Mouse (Mus musculus) intestine, embryonic 14.5 days (tissue): ENCODE measurements around the gene Pbld2. TPM values are rescaled to one million over a fixed set of nuclear protein-coding genes. Genes with fewer than 3 reads are reported as not detected.

ENCODE experiments used
- ATAC-seq: fragments of 200-750 bp; cut with Nextera tagmentation; replicated peaks from 2 replicates; pipeline ENCODE4 v1.8.0; 2017; ENCODE audit warnings: low read depth, moderate number of reproducible peaks, moderate TSS enrichment, moderate library complexity; ENCODE audit not compliant: low FRiP score, low TSS enrichment
- DNase-seq: peaks from one replicate; pipeline ENCODE4 v3.0.0-alpha.2; 2018; ENCODE audit warnings: low spot score
- H3K27ac ChIP-seq: fragments of 300-500 bp; sonication (generic); 2 replicates; pipeline ENCODE4 v1.5.1; 2014; ENCODE audit warnings: low read depth, mild to moderate bottlenecking, control low read depth
- H3K27me3 ChIP-seq: fragments of 300-500 bp; sonication (generic); replicated peaks from 2 replicates; pipeline ENCODE4 v1.6.1; 2014; ENCODE audit warnings: low read length, control low read depth; ENCODE audit not compliant: control insufficient read depth, insufficient read depth
- H3K36me3 ChIP-seq: fragments of 300-500 bp; sonication (generic); 2 replicates; pipeline ENCODE4 v1.6.1; 2014; ENCODE audit warnings: low read length, control low read depth; ENCODE audit not compliant: control insufficient read depth, insufficient read depth
- H3K4me1 ChIP-seq: fragments of 300-500 bp; sonication (generic); replicated peaks from 2 replicates; pipeline ENCODE4 v1.6.1; 2014; ENCODE audit warnings: low read length, control low read depth, mixed read lengths; ENCODE audit not compliant: control insufficient read depth, insufficient read depth
- H3K4me2 ChIP-seq: fragments of 300-500 bp; sonication (generic); 2 replicates; pipeline ENCODE4 v1.6.1; 2014; ENCODE audit warnings: low read length
- H3K4me3 ChIP-seq: fragments of 300-500 bp; sonication (generic); 2 replicates; pipeline ENCODE4 v1.5.1; 2014; ENCODE audit warnings: low read depth, low read length, control low read depth, mixed read lengths
- H3K9ac ChIP-seq: fragments of 300-500 bp; sonication (generic); 2 replicates; pipeline ENCODE4 v1.6.1; 2014; ENCODE audit warnings: mild to moderate bottlenecking, low read length
- H3K9me3 ChIP-seq: fragments of 300-500 bp; sonication (generic); 2 replicates; pipeline ENCODE4 v1.6.1; 2016; ENCODE audit warnings: low read length, control low read depth; ENCODE audit not compliant: control insufficient read depth
- WGBS: fragments of 180-500 bp; shearing (Covaris S2); extraction: QIAGEN DNeasy Blood & Tissue Kit; methylation state at CpG from one replicate; pipeline ENCODE4 v1.1.7; 2014; 5-methylcytosine and 5-hydroxymethylcytosine counted together
- polyA plus RNA-seq: library from polyadenylated mRNA; unstranded; fragments of >200 nt; fragmentation: Nextera tagmentation; extraction: Ambion mirVana; gene quantifications from 2 replicates; pipeline ENCODE4 v1.2.1, GENCODE M21; 2014

Gene Pbld2
- polyA plus RNA-seq, 1 experiment from 2014 or later, result 2.5 TPM

DNA sequence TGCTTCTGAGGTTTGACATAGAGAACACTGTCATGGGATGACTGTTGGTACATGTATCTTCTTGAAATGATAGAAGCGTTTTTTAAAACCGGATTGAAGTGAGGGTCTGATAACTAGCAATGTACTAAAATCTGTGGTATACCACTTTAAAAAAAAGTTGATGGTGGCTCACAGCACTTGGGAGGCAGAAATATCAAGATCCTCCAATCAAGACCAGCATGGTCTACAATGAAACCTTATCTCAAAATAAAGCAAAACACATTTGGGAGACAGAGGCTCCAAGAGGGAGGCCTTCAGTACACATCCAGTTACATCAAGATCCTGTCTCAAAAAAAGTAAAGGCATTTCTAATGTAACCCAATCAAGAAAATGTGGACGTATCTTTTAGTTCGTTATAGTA, 2.4 kb upstream of the Pbld2 start:
- 50% methylated on average over 4 of the region's 4 CpGs for WGBS
- Histone ChIP-seq H3K9ac (peak overlapping the region; percentile 99), H3K27me3 (no peaks in the 10 kb centered on the region), H3K4me3 (peak overlapping the region; percentile 92), H3K27ac (no peak overlapping the region), H3K4me2 (peak overlapping the region; percentile 66), H3K9me3 (no peaks in the 10 kb centered on the region), H3K36me3 (peaks cover 14% of the 10 kb centered on the region), H3K4me1 (peaks cover 22% of the 10 kb centered on the region)
- ATAC-seq (no peak), DNase-seq (no peak)

DNA sequence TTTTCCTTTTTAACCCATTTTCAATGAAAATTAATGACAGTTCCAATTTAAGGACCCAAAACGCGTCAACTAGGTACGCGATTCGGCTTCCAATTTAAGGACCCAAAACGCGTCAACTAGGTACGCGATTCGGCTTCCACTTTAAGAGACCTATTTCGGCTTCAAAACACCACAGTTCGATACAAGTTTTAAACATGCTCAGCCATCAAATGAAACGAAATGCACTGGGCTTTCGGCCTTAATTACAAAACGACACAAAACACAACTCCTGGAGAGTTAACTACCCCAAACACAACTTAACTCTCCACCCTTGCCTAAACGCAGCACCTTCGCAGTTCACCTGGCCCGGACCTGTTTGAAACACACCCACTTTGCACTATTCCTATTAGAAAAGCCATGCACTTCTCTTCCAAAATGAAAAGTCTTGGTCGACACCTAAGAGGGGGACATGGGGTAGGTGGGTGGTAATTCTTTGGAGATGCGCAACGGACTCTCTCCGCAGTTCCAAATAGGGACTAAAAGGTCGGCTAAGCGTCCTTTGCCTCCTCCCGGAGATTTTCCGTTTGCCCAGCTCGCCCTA, 1.5 kb upstream of the Pbld2 start:
- H3K4me2 ChIP-seq, result peak overlapping the region; percentile 66
- no peaks in the 10 kb centered on the region for H3K9me3 ChIP-seq
- peaks cover 22% of the 10 kb centered on the region for H3K4me1 ChIP-seq
- DNase-seq (no peak), ATAC-seq (no peak)
- no peaks in the 10 kb centered on the region for H3K27me3 ChIP-seq
- peak overlapping the region; percentile 99 for H3K9ac ChIP-seq
- peaks cover 4% of the 10 kb centered on the region for H3K36me3 ChIP-seq
- peak overlapping the region; percentile 92 for H3K4me3 ChIP-seq
- H3K27ac ChIP-seq, result peak overlapping the region; percentile 100
- under 1% methylated on average over 27 of the region's 27 CpGs for WGBS

DNA sequence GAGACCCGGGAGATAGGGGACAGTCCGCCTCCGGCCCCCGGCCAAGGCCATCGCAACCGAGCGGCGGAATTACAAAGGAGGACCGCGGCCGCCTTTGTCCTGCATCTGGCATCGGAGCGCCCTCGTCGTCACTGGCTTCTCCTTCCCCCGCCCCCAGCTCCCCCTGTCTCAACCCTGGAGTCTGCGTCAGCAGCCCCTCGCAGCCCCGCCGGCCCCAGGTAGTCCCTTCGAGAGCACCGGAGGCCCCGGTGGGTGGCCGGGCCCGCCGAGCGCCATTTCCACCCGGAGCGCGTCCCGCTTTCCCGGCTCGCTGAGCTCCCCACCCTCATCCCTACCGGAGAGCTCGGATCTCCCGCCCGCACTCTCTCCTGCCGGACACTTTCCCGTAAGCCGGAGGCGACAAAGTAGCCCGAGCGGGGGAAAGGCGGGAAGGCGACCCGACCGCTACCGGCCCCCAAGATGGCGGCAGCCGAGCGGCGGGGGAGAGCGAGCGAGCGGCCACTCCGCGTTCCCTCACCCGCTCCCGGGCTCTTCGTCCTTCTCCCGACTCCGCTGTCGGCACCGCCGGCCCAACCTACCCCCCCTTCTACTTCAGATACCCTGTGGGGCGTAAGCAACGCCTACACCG, 880 bp upstream of the Pbld2 start:
- H3K9me3 ChIP-seq, result no peaks in the 10 kb centered on the region
- peak; percentile 65 for ATAC-seq
- under 1% methylated on average over 63 of the region's 68 CpGs for WGBS
- peak overlapping the region; percentile 100 for H3K27ac ChIP-seq
- peak; percentile 89 for DNase-seq
- H3K27me3 ChIP-seq, result no peaks in the 10 kb centered on the region
- peaks cover 22% of the 10 kb centered on the region for H3K4me1 ChIP-seq
- H3K4me2 ChIP-seq, result peak overlapping the region; percentile 66
- no peaks in the 10 kb centered on the region for H3K36me3 ChIP-seq
- peak overlapping the region; percentile 92 for H3K4me3 ChIP-seq
- H3K9ac ChIP-seq, result peak overlapping the region; percentile 99

DNA sequence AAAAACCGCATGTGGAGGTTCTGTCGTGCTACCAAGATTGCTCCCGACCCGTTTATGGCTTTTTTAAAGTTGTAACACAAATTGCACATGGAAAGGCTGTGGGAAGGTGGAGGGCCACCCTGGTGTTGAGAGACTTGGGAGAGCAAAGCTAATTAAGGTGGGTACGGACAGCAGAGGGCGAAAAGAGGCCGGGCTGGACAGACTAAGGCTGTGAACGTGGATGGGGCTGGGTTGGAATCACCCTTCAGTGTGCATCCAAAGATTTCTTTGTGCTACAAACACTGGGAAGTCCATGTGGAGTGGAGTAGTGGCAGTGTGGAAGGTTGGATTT, 430 bp downstream of the Pbld2 start:
- WGBS, result under 1% methylated on average over 8 of the region's 8 CpGs
- no peak for DNase-seq
- no peaks in the 10 kb centered on the region for H3K36me3 ChIP-seq

DNA sequence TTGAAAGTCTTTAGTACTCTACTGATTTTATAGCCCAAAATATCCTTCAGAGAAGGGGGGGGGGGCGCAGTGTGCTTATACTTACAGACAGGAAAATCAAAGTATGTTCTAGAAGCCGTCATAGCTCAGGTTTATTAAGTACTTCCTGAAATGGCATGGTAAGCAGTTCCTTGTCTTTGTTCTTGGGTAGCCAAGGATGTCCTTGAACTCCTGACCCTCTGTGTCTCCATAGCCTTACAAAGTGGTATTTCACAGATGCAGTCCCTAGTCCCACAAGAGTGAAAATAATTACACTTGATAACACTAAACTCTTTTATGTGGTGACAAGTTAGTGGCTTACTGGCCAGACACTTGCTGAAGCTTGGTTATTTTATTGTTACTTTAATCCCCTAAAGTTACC, 901 bp downstream of the Pbld2 start:
- Histone ChIP-seq H3K4me3 (peak overlapping the region; percentile 92), H3K27me3 (no peaks in the 10 kb centered on the region), H3K4me2 (peak overlapping the region; percentile 76), H3K4me1 (peaks cover 22% of the 10 kb centered on the region), H3K9me3 (no peaks in the 10 kb centered on the region), H3K27ac (peak overlapping the region; percentile 100), H3K36me3 (no peaks in the 10 kb centered on the region), H3K9ac (peak overlapping the region; percentile 99)
- 23% methylated on average over 2 of the region's 2 CpGs for whole genome bisulfite sequencing
- DNase-seq (peak; percentile 59), ATAC-seq (no peak)

More for the DNA sequence above, 430 bp downstream of the Pbld2 start:
- no peaks in the 10 kb centered on the region for H3K9me3 ChIP-seq
- peaks cover 22% of the 10 kb centered on the region for H3K4me1 ChIP-seq
- H3K27ac ChIP-seq, result peak overlapping the region; percentile 100
- H3K4me2 ChIP-seq, result peak overlapping the region; percentile 76
- no peaks in the 10 kb centered on the region for H3K27me3 ChIP-seq
- peak overlapping the region; percentile 92 for H3K4me3 ChIP-seq
- H3K9ac ChIP-seq, result peak overlapping the region; percentile 99
- peak; percentile 60 for ATAC-seq

DNA sequence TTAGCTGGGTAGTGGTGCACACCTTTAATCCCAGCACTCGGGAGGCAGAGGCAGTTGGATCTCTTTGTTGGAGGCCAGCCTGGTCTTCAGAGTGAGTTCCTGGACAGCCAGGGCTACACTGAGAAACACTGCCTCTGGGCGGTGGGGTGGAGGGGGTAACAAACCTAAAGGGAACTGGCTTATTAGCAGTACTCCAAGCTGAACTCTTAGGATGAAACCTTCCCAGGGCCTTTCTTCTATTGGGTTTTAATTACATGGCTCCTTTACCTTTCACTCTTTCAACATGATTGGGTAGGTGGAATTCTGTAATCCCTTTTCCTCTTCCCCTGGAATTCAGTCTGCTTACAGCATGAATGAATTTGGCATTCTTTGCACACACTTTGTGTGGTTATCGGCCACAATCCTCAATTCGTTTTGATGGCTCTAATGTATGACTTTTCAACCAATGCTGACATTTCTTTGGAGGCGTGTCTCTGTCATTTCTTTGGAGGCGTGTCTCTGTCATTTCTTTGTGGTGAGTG, 1.4 kb downstream of the Pbld2 start:
- ATAC-seq, result no peak
- H3K4me1 ChIP-seq, result peaks cover 22% of the 10 kb centered on the region

DNA sequence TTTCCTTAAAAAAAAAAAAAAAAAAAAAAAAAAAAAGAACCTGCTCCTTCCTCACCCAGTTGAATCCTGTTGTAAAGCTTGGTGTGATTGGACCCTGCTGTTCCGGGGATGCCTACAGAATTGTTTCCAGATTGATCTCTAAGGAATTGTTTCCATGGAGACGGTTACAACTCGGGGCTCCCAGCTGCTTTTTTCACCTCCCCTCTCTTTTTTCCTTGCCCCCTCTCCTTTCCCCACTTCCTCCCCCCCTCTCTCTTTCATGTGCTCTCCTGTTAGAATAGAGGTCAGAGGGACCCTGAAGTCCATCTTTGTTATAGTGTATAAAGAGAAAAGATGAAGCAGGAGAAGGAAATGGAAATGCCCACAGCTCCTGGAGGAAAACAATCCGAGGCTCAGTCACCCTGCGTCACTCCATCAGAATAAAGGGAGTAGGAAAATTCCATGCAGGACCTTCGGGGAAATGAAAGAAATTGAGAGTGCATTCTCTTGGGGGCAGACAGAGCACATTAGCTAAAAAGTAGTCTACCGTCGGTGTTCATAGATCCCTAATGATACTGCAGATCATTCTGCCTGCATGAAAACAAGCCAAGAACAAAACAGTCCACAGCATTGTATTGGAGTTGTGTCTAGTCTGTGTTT, 2.2 kb downstream of the Pbld2 start:
- no peak for DNase-seq
- Histone ChIP-seq H3K9me3 (no peaks in the 10 kb centered on the region), H3K4me2 (no peak overlapping the region), H3K27me3 (no peaks in the 10 kb centered on the region), H3K4me1 (peaks cover 18% of the 10 kb centered on the region), H3K4me3 (no peak overlapping the region), H3K27ac (no peak overlapping the region), H3K9ac (no peak overlapping the region), H3K36me3 (no peaks in the 10 kb centered on the region)
- ATAC-seq, result no peak
- WGBS, result 52% methylated on average over 8 of the region's 8 CpGs

More for the DNA sequence above, 1.4 kb downstream of the Pbld2 start:
- H3K4me3 ChIP-seq, result no peak overlapping the region
- 72% methylated on average over 6 of the region's 6 CpGs for WGBS
- H3K27me3 ChIP-seq, result no peaks in the 10 kb centered on the region
- no peaks in the 10 kb centered on the region for H3K9me3 ChIP-seq
- H3K9ac ChIP-seq, result no peak overlapping the region
- H3K27ac ChIP-seq, result peak overlapping the region; percentile 100
- no peak for DNase-seq
- no peaks in the 10 kb centered on the region for H3K36me3 ChIP-seq
- H3K4me2 ChIP-seq, result peak overlapping the region; percentile 76

DNA sequence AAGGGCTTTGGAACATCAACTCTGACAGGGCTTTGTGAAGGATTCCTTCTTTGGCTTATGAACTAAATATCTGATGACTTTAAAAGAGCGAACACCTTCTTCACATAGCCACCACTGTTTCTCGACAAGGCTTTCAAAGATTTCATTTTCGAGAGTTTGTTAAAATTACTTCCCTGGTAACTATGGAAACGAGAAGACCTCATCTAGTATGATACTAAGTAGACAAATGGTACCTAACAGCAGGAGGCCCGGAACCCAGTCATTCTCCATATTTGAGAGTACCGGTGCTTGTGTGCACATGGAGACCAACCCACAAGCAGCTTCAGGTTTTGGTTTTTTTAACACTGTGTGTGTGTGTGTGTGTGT, 2.7 kb downstream of the Pbld2 start:
- Histone ChIP-seq H3K27ac (no peak overlapping the region), H3K27me3 (no peaks in the 10 kb centered on the region), H3K9me3 (no peaks in the 10 kb centered on the region), H3K4me3 (no peak overlapping the region), H3K4me1 (peaks cover 13% of the 10 kb centered on the region), H3K36me3 (no peaks in the 10 kb centered on the region), H3K4me2 (no peak overlapping the region), H3K9ac (no peak overlapping the region)
- ATAC-seq (no peak), DNase-seq (no peak)
- WGBS, result 88% methylated on average over 6 of the region's 6 CpGs
